11 mouse cellular contexts compared by ENCODE assay signal in genomic region chr7:44888256-44889105, GRCm38 (mm10). TPM values are rescaled to one million over a fixed set of nuclear protein-coding genes. Genes with fewer than 3 reads are reported as not detected.
DNase-seq lines count a peak whose midpoint lies in the region; ATAC-seq and TF ChIP-seq lines count a peak whose summit lies in the region.
"Had no signal": no experiment of that assay in that cellular context is flagged by ENCODE, and none has a peak within 500 bp of the region (broad histone marks: within the 10 kb centered on the region; RNA-seq: fewer than 3 reads in every experiment).

No protein-coding gene starts in this region.

- H3K27me3 ChIP-seq in cerebellum, adult 2 months (ENCODE audit: control insufficient read depth, insufficient read depth, low read length) = no peaks in the 10 kb centered on the region
- H3K27me3 ChIP-seq in hindbrain, embryonic 14.5 days (ENCODE audit: control insufficient read depth, insufficient read depth, low read length) = no peaks in the 10 kb centered on the region
- H3K27me3 ChIP-seq in hindbrain, embryonic 16.5 days (replicated peaks; ENCODE audit: control insufficient read depth, insufficient read depth, low read length) = no peaks in the 10 kb centered on the region
- H3K27me3 ChIP-seq: embryonic facial prominence, embryonic 12.5 days; midbrain, embryonic 12.5 days had no signal

- no peak overlapping the region for H3K4me3 ChIP-seq in cerebellum, adult 2 months (replicated peaks; ENCODE audit: insufficient read depth, low read depth, low read length)
- no peak overlapping the region for H3K4me3 ChIP-seq in hindbrain, embryonic 14.5 days (replicated peaks; ENCODE audit: low read length)
- H3K4me3 ChIP-seq in hindbrain, embryonic 16.5 days (ENCODE audit: low read length) = no peak overlapping the region
- H3K4me3 ChIP-seq: embryonic facial prominence, embryonic 12.5 days; midbrain, embryonic 12.5 days had no signal

- peaks cover 47% of the 10 kb centered on the region for H3K4me1 ChIP-seq in cerebellum, adult 2 months (ENCODE audit: control insufficient read depth, insufficient read depth, low read length)
- peaks cover 22% of the 10 kb centered on the region for H3K4me1 ChIP-seq in hindbrain, embryonic 14.5 days (replicated peaks; ENCODE audit: control insufficient read depth, insufficient read depth, low read length)
- H3K4me1 ChIP-seq in hindbrain, embryonic 16.5 days (ENCODE audit: control insufficient read depth, insufficient read depth, low read depth, low read length) = peaks cover 32% of the 10 kb centered on the region

- no peak for TF ChIP-seq POLR2A in cerebellum, adult 2 months (IDR thresholded peaks at IDR 0.05; ENCODE audit: borderline replicate concordance, insufficient read depth, low read length)

- no peak overlapping the region for H3K9ac ChIP-seq in hindbrain, embryonic 14.5 days
- no peak overlapping the region for H3K9ac ChIP-seq in hindbrain, embryonic 16.5 days (ENCODE audit: low read depth, low read length)
- H3K9ac ChIP-seq: embryonic facial prominence, embryonic 12.5 days; lung, embryonic 14.5 days; midbrain, embryonic 12.5 days had no signal

- H3K27ac ChIP-seq in cerebellum, adult 2 months (ENCODE audit: insufficient read depth, low read length) = peak overlapping the region; percentile 68
- H3K27ac ChIP-seq in hindbrain, embryonic 14.5 days = 0 out of 2 replicates have a peak overlapping the region, but pooled peaks have one; percentile 20
- no peak overlapping the region for H3K27ac ChIP-seq in hindbrain, embryonic 16.5 days (ENCODE audit: low read depth, low read length)
- H3K27ac ChIP-seq: embryonic facial prominence, embryonic 12.5 days; midbrain, embryonic 12.5 days had no signal

- 0 out of 2 replicates have a peak overlapping the region, but pooled peaks have one; percentile 17 for H3K4me2 ChIP-seq in hindbrain, embryonic 14.5 days (replicated peaks)
- H3K4me2 ChIP-seq in hindbrain, embryonic 16.5 days (ENCODE audit: low read length) = no peak overlapping the region
- H3K4me2 ChIP-seq: embryonic facial prominence, embryonic 12.5 days; lung, embryonic 14.5 days; midbrain, embryonic 12.5 days had no signal

- no peaks in the 10 kb centered on the region for H3K9me3 ChIP-seq in hindbrain, embryonic 14.5 days (ENCODE audit: control insufficient read depth, low read length)
- H3K9me3 ChIP-seq in hindbrain, embryonic 16.5 days (ENCODE audit: control insufficient read depth, low read length) = no peaks in the 10 kb centered on the region
- H3K9me3 ChIP-seq: embryonic facial prominence, embryonic 12.5 days; midbrain, embryonic 12.5 days had no signal

- peak in 1 of 2 experiments; percentile 32 for DNase-seq in cerebellum, adult 2 months
- no peak for DNase-seq in hindbrain, embryonic 14.5 days (ENCODE audit: low spot score)
- DNase-seq in 3T3-L1 (ENCODE audit: low read depth, low spot score) = peak; percentile 65
- DNase-seq in heart, postnatal 4 days = peak; percentile 66
- DNase-seq in retina, embryonic 14.5 days (ENCODE audit: low spot score) = no peak
- DNase-seq: lung, embryonic 14.5 days had no signal

- no peak for ATAC-seq in cerebellum, adult (ENCODE audit: insufficient number of reproducible peaks, low FRiP score, low TSS enrichment)
- ATAC-seq in hindbrain, embryonic 14.5 days (ENCODE audit: low FRiP score) = no peak
- no peak for ATAC-seq in hindbrain, embryonic 16.5 days
- no peak for ATAC-seq in activated CD4-positive, CD25-positive, alpha-beta regulatory T cell, adult 4 months

- WGBS in cerebellum, adult 2 months = 8% methylated on average over 13 of the region's 13 CpGs
- 79% methylated on average over 13 of the region's 13 CpGs for WGBS in hindbrain, embryonic 14.5 days
- 71% methylated on average over 13 of the region's 13 CpGs for WGBS in hindbrain, embryonic 16.5 days

- TF ChIP-seq CTCF in cerebellum, adult 2 months (IDR thresholded peaks at IDR 0.05; ENCODE audit: borderline replicate concordance, insufficient read depth, low read depth, low read length) = no peak

- H3K36me3 ChIP-seq in hindbrain, embryonic 14.5 days (replicated peaks; ENCODE audit: control insufficient read depth, insufficient read depth) = peaks cover 62% of the 10 kb centered on the region
- H3K36me3 ChIP-seq in hindbrain, embryonic 16.5 days (ENCODE audit: control insufficient read depth, insufficient read depth, low read length) = peaks cover 18% of the 10 kb centered on the region

RNA-seq across cellular contexts. Expression of gene Med25, which starts 4.0 kb away (rescaled TPM):
- 105 and 117 TPM in 2 replicates for polyA plus RNA-seq in cerebellum, adult 2 months (2012; rRNA removed)
- polyA plus RNA-seq in hindbrain, embryonic 14.5 days (2014; fragmentation: Nextera tagmentation; extraction: Ambion mirVana) = 87.5 and 90.6 TPM in 2 replicates
- polyA plus RNA-seq in hindbrain, embryonic 16.5 days (2015; fragmentation: Nextera tagmentation; extraction: Ambion mirVana) = 136 and 158 TPM in 2 replicates
- total RNA-seq in heart, postnatal 4 days (2021) = 10 to 100 TPM; 74.6 to 76.3 TPM
- 10 to 100 TPM; 12.2 to 20.1 TPM for polyA plus RNA-seq in activated CD4-positive, CD25-positive, alpha-beta regulatory T cell, adult 4 months (2017; shearing (Covaris generic))

RNA-seq across cellular contexts. Expression of gene Fuz, which starts 7.4 kb away (rescaled TPM):
- 29.0 and 31.9 TPM in 2 replicates for polyA plus RNA-seq in cerebellum, adult 2 months (2012; rRNA removed)
- 15.9 and 16.0 TPM in 2 replicates for polyA plus RNA-seq in hindbrain, embryonic 14.5 days (2014; fragmentation: Nextera tagmentation; extraction: Ambion mirVana)
- polyA plus RNA-seq in hindbrain, embryonic 16.5 days (2015; fragmentation: Nextera tagmentation; extraction: Ambion mirVana) = 18.1 and 19.6 TPM in 2 replicates
- total RNA-seq in heart, postnatal 4 days (2021) = 10 to 100 TPM; 10.7 to 10.8 TPM
- 10 to 100 TPM in 1 of 2 experiments, 1 to 10 TPM in 1; 7.3 to 19.3 TPM for polyA plus RNA-seq in activated CD4-positive, CD25-positive, alpha-beta regulatory T cell, adult 4 months (2017; shearing (Covaris generic))

RNA-seq across cellular contexts. Expression of gene Ptov1, which starts 18.9 kb away (rescaled TPM):
- 355 and 364 TPM in 2 replicates for polyA plus RNA-seq in cerebellum, adult 2 months (2012; rRNA removed)
- 430 and 454 TPM in 2 replicates for polyA plus RNA-seq in hindbrain, embryonic 14.5 days (2014; fragmentation: Nextera tagmentation; extraction: Ambion mirVana)
- 389 and 459 TPM in 2 replicates for polyA plus RNA-seq in hindbrain, embryonic 16.5 days (2015; fragmentation: Nextera tagmentation; extraction: Ambion mirVana)
- total RNA-seq in heart, postnatal 4 days (2021) = 100 to 1,000 TPM; 237 to 248 TPM
- 1 to 10 TPM; 1.3 to 2.3 TPM for polyA plus RNA-seq in activated CD4-positive, CD25-positive, alpha-beta regulatory T cell, adult 4 months (2017; shearing (Covaris generic))

RNA-seq across cellular contexts. Expression of gene Pnkp, which starts 31.5 kb away (rescaled TPM):
- polyA plus RNA-seq in cerebellum, adult 2 months (2012; rRNA removed) = 38.3 and 46.7 TPM in 2 replicates
- polyA plus RNA-seq in hindbrain, embryonic 14.5 days (2014; fragmentation: Nextera tagmentation; extraction: Ambion mirVana) = 23.4 and 26.5 TPM in 2 replicates
- polyA plus RNA-seq in hindbrain, embryonic 16.5 days (2015; fragmentation: Nextera tagmentation; extraction: Ambion mirVana) = 30.1 and 34.0 TPM in 2 replicates
- total RNA-seq in heart, postnatal 4 days (2021) = 10 to 100 TPM; 19.6 to 19.9 TPM
- polyA plus RNA-seq in activated CD4-positive, CD25-positive, alpha-beta regulatory T cell, adult 4 months (2017; shearing (Covaris generic)) = 10 to 100 TPM; 41.4 to 48.8 TPM

RNA-seq across cellular contexts. Expression of gene Tbc1d17, which starts 39.6 kb away (rescaled TPM):
- 119 and 123 TPM in 2 replicates for polyA plus RNA-seq in cerebellum, adult 2 months (2012; rRNA removed)
- polyA plus RNA-seq in hindbrain, embryonic 14.5 days (2014; fragmentation: Nextera tagmentation; extraction: Ambion mirVana) = 98.5 and 104 TPM in 2 replicates
- polyA plus RNA-seq in hindbrain, embryonic 16.5 days (2015; fragmentation: Nextera tagmentation; extraction: Ambion mirVana) = 112 and 120 TPM in 2 replicates
- 10 to 100 TPM; 33.0 to 38.0 TPM for total RNA-seq in heart, postnatal 4 days (2021)
- 10 to 100 TPM; 41.0 to 63.7 TPM for polyA plus RNA-seq in activated CD4-positive, CD25-positive, alpha-beta regulatory T cell, adult 4 months (2017; shearing (Covaris generic))

Comparison
In these comparisons a context has a peak if more than half of its experiments do, and no peak if none do; other contexts are left out.
1. DNase-seq: peak in 3T3-L1 (single experiment) and heart, postnatal 4 days (single experiment); none in hindbrain, embryonic 14.5 days (single experiment) and retina, embryonic 14.5 days (single experiment).
2. RNA of gene Ptov1, which starts 18.9 kb away (polyA plus RNA-seq): 430 to 454 TPM in hindbrain, embryonic 14.5 days, 389 to 459 TPM in hindbrain, embryonic 16.5 days and 355 to 364 TPM in cerebellum, adult 2 months; 1.3 to 2.3 TPM in activated CD4-positive, CD25-positive, alpha-beta regulatory T cell, adult 4 months; every median in the first group is over 100 times any median in the second.